Mouse (Mus musculus) limb, embryonic 14.5 days (tissue): ENCODE measurements around the gene Atrx. TPM values are rescaled to one million over a fixed set of nuclear protein-coding genes. Genes with fewer than 3 reads are reported as not detected.
"Not testable (repeated sequence)": the region's sequence is repeated elsewhere in the genome, so short reads cannot be mapped to it uniquely, and the experiment has no call there.

Experiments used
- ATAC-seq: fragments of 200-750 bp; cut with Nextera tagmentation; 2 replicates; pipeline ENCODE4 v1.8.0; 2017; ENCODE audit warnings: low read depth, moderate number of reproducible peaks, moderate TSS enrichment; ENCODE audit not compliant: low FRiP score
- DNase-seq: peaks from one replicate; pipeline ENCODE4 v3.0.0-alpha.2; 2015; ENCODE audit warnings: low spot score
- H3K27ac ChIP-seq: fragments of 300-500 bp; sonication (generic); replicated peaks from 2 replicates; pipeline ENCODE4 v1.5.1; 2014; ENCODE audit warnings: low read depth, mild to moderate bottlenecking, low read length, moderate library complexity, mixed read lengths
- H3K27me3 ChIP-seq: fragments of 300-500 bp; sonication (generic); 2 replicates; pipeline ENCODE4 v1.6.1; 2014; ENCODE audit warnings: low read length, mixed read lengths; ENCODE audit not compliant: control insufficient read depth, insufficient read depth
- H3K36me3 ChIP-seq: fragments of 300-500 bp; sonication (generic); 2 replicates; pipeline ENCODE4 v1.6.1; 2014; ENCODE audit warnings: mild to moderate bottlenecking, low read length, moderate library complexity, mixed read lengths; ENCODE audit not compliant: control insufficient read depth, insufficient read depth
- H3K4me1 ChIP-seq: fragments of 300-500 bp; sonication (generic); 2 replicates; pipeline ENCODE4 v1.6.1; 2014; ENCODE audit warnings: antibody characterized with exemption, low read length, mixed read lengths; ENCODE audit not compliant: control insufficient read depth, insufficient read depth
- H3K4me2 ChIP-seq: fragments of 300-500 bp; sonication (generic); replicated peaks from 2 replicates; pipeline ENCODE4 v1.6.1; 2014; ENCODE audit warnings: low read depth, mild to moderate bottlenecking, low read length, moderate library complexity; ENCODE audit not compliant: severe bottlenecking
- H3K4me3 ChIP-seq: fragments of 300-500 bp; sonication (generic); replicated peaks from 2 replicates; pipeline ENCODE4 v1.5.1; 2014; ENCODE audit warnings: low read length
- H3K9ac ChIP-seq: fragments of 300-500 bp; sonication (generic); 2 replicates; pipeline ENCODE4 v1.6.1; 2014; ENCODE audit warnings: mild to moderate bottlenecking, low read depth, low read length, moderate library complexity; ENCODE audit not compliant: severe bottlenecking
- H3K9me3 ChIP-seq: fragments of 300-500 bp; sonication (generic); 2 replicates; pipeline ENCODE4 v1.6.1; 2016; ENCODE audit warnings: low read length; ENCODE audit not compliant: control insufficient read depth
- POLR2A ChIP-seq: fragments of 200-500 bp; IDR thresholded peaks from 2 replicates; pipeline ENCODE4 v1.8.0; 2012; ENCODE audit warnings: inconsistent platforms, mild to moderate bottlenecking, moderate library complexity, borderline replicate concordance; ENCODE audit not compliant: insufficient read depth, insufficient read length; ENCODE audit errors: extremely low read depth
- WGBS: fragments of 180-500 bp; shearing (Covaris S2); extraction: QIAGEN DNeasy Blood & Tissue Kit; methylation state at CpG from one replicate; pipeline ENCODE4 v1.1.7; 2014; 5-methylcytosine and 5-hydroxymethylcytosine counted together
- polyA plus RNA-seq, 2 experiments: library from polyadenylated mRNA; depleted of rRNA in 1 of 2; stranded (reverse) in 1 of 2; unstranded in 1 of 2; fragments of >200 nt; fragmentation: Nextera tagmentation in 1 of 2; extraction: Ambion mirVana in 1 of 2; gene quantifications; 2 replicates each; pipeline versions ENCODE4 v1.2.1 to v1.2.3; 2012 to 2014

Atrx gene
- polyA plus RNA-seq, 2 experiments: 87.5 to 143 TPM

DNA sequence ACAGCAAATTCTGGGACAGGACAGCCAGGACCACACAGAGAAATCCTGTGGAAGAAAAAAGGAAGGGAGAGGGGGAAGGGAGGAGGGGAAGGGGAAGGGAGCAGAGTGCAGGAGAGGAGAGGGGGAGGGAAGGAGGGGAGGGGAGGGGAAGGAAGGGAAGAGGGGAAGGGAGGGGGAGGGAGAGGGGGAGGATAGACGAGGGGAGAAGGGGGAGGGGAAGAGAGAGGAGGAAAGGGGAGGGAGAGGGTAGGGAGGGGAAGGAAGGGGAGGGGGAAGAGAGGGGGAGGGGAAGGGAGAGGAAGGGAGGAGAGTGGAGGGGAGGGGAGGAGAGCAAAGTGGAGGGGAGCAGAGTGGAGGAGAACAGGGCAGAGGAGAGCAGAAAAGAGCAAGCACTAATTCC lies 5.3 kb downstream of the Atrx start:
- Histone ChIP-seq H3K4me2 (no peak overlapping the region), H3K4me3 (no peak overlapping the region), H3K27me3 (no peaks in the 10 kb centered on the region), H3K27ac (no peak overlapping the region), H3K4me1 (no peaks in the 10 kb centered on the region), H3K36me3 (no peaks in the 10 kb centered on the region), H3K9me3 (no peaks in the 10 kb centered on the region), H3K9ac (no peak overlapping the region)
- no peak for TF ChIP-seq POLR2A
- DNase-seq: no peak
- ATAC-seq: no peak
- 45% methylated on average over 1 of the region's 1 CpGs for WGBS

DNA sequence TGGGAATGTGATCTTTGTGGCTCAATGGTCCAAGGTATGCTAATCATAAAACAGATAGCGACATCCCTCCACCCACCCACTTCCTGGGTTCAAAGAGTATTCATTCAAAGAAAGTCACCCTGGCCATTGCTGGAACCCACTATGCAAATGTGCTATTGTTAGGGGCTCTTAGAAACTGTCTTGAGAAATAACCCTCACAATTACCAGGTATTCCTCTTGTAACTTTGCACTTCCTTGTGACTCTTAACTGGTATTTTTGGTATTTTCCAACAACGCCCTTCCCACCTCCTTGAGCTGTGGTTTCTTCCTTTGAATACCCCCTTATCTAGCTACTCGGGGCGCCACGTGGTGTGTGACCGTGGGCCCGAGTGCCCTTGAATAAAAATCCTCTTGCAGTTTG lies 6.2 kb downstream of the Atrx start:
- 88% methylated on average over 7 of the region's 7 CpGs for WGBS
- not testable (repeated sequence) for H3K27ac ChIP-seq

DNA sequence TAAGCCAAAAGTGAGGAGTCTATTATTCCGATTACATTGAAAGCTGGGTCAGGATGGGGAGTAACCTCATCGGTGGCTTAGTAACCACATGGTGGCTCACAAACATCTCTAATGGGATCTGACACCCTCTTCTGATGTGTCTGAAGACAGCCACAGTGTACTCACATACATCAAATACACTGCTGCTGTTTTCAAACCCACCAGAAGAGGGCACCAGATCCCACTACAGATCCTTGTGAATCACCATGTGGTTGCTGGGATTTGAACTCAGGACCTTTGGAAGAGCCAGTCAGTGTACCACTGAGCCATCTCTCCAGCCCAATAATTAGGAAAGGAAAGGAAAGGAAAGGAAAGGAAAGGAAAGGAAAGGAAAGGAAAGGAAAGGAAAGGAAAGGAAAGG lies 7.8 kb downstream of the Atrx start:
- H3K4me1 ChIP-seq: no peaks in the 10 kb centered on the region
- WGBS: 88% methylated on average over 2 of the region's 2 CpGs
- H3K4me2 ChIP-seq: no peak overlapping the region
- ATAC-seq (no peak), DNase-seq (no peak)
- no peak overlapping the region for H3K27ac ChIP-seq
- TF ChIP-seq POLR2A: no peak
- no peaks in the 10 kb centered on the region for H3K36me3 ChIP-seq
- H3K9me3 ChIP-seq: no peaks in the 10 kb centered on the region
- no peak overlapping the region for H3K4me3 ChIP-seq
- no peak overlapping the region for H3K9ac ChIP-seq
- no peaks in the 10 kb centered on the region for H3K27me3 ChIP-seq

More for the DNA sequence above, 6.2 kb downstream of the Atrx start:
- ATAC-seq, DNase-seq, H3K4me3 ChIP-seq, H3K27me3 ChIP-seq, H3K36me3 ChIP-seq, H3K9ac ChIP-seq, H3K9me3 ChIP-seq, H3K4me2 ChIP-seq, H3K4me1 ChIP-seq: not testable (repeated sequence)

DNA sequence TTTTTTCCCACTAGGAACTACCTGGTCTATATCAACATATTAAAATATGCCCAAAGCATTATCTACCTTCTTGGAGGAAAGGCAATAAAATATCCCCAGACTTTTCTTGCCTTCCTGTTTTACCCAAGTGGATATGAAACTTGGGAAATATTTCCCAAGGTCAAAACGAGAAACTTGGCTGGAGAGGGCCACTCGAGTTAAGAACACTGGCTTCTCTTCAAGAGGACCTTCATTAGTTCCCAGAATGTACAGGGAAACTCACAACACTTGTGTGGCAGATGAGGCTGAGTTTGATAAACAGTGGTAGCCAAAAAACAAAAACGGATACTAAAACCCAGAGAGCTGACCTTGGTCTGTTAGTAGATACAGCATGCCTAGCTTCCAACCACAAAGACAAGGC lies 17.5 kb downstream of the Atrx start:
- ATAC-seq (no peak), DNase-seq (no peak)
- H3K9ac ChIP-seq: no peak overlapping the region
- H3K36me3 ChIP-seq: no peaks in the 10 kb centered on the region
- H3K4me1 ChIP-seq: no peaks in the 10 kb centered on the region
- H3K9me3 ChIP-seq: no peaks in the 10 kb centered on the region
- H3K27me3 ChIP-seq: no peaks in the 10 kb centered on the region
- WGBS: 72% methylated on average over 3 of the region's 3 CpGs
- H3K4me3 ChIP-seq: no peak overlapping the region
- no peak for TF ChIP-seq POLR2A
- no peak overlapping the region for H3K27ac ChIP-seq
- no peak overlapping the region for H3K4me2 ChIP-seq

DNA sequence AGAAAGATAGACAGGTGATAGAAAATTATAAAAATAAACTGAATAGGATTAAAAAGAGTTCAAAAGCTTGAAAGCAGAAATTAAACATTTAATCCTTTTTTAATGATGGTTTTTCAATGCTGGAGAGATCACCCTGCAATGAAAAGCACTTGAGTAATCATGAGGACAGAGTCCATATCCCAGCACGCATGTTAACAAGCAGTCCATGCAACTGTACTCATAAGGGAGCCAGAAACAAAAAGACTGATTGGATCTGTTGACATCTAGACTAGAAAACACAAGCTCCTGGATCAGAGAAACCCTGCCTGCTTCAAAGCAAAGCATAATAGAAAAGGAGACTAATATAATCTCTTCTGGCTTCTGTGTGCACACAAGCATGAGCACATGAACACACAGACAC lies 27.6 kb downstream of the Atrx start:
- H3K4me3 ChIP-seq: no peak overlapping the region
- no peak for ATAC-seq
- 82% methylated on average over 1 of the region's 1 CpGs for WGBS
- no peak for TF ChIP-seq POLR2A
- H3K27me3 ChIP-seq: no peaks in the 10 kb centered on the region
- DNase-seq: no peak
- H3K36me3 ChIP-seq: no peaks in the 10 kb centered on the region
- no peaks in the 10 kb centered on the region for H3K4me1 ChIP-seq
- H3K4me2 ChIP-seq: no peak overlapping the region
- H3K9me3 ChIP-seq: no peaks in the 10 kb centered on the region
- H3K27ac ChIP-seq: no peak overlapping the region
- no peak overlapping the region for H3K9ac ChIP-seq

DNA sequence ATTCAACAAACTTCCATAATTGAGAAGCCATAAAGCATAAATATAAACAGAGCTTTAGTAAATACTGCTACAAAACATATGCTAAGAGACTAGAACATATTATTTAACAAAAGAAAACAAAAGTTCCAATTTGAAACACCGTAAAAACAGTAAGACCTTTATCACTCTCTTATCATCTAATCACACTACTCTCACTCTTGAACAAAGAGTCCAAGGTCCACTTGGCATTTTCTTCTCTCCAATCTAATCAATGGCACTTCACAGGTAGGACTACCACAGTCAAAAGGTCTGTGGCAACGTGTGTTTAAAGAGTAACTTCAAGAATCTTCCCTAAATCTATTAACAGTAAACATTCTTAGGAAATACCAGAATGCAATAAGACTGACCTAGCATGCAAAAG lies 42.3 kb downstream of the Atrx start:
- H3K4me3 ChIP-seq: no peak overlapping the region
- no peak overlapping the region for H3K9ac ChIP-seq
- WGBS: 95% methylated on average over 2 of the region's 2 CpGs
- H3K27me3 ChIP-seq: no peaks in the 10 kb centered on the region
- DNase-seq: no peak
- no peaks in the 10 kb centered on the region for H3K36me3 ChIP-seq
- no peak overlapping the region for H3K27ac ChIP-seq
- no peaks in the 10 kb centered on the region for H3K4me1 ChIP-seq
- H3K4me2 ChIP-seq: no peak overlapping the region
- no peak for TF ChIP-seq POLR2A
- no peak for ATAC-seq
- H3K9me3 ChIP-seq: no peaks in the 10 kb centered on the region
